Mouse (Mus musculus) frontal cortex, postnatal 36 days (tissue): ENCODE results near the gene Alkbh3.

Experiments used
- DNase-seq, 2 experiments: peaks; one replicate each; pipeline ENCODE4 v3.0.0; 2022; ENCODE audit warnings: low spot score in 2 of 2

Alkbh3 gene

DNA sequence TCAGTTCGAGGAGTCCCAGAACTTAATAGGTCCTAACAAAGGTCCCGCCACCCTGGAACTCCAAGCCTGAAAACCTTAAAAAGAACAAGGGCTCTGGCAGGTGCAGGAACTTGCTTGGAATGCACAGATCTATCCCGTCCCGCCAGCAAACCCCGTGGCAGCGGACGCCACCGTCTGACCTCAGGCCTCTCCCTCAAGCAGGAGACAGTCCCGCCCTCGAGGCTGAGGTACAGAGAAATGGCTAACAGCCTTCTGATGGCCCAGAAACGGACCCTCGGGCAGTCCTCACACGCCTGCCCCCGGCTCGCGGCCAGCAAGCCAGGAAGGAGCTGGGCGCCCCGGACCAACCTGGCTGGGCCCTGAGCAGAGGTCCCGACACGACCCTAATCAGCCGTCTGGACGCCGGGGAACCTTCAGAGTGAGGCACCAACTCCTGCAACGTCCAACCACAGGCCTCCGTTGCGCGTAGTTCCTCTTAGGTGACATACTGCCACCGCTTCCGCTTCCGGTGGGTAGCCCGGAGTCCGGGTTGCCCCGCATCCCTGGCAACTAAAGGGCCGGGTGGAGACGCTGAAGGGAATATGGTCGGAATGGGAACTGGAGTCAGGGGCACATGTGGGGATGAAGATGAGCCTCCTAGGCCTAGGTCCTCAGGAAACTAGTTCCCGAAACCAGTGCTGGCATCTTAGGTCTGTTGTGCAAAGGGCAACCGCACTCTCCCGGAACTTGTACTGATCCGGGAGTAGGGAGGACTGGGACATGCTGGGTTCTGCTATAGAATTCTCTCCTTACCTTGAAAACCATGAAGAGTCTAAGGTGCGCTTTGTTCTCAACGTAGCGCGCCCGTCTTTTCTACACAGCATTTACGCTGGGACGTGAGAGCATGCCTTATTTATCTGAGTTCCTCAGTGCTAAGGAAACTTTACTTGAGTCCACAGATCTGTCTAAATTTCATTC lies at the start of gene Alkbh3:
TSS of gene Alkbh3 (minus strand) at position 473 of the 957 bp plus-strand sequence.
- peak; percentile 93 to 96 for DNase-seq

- no peak for DNase-seq
These were observed 48.9 kb upstream of the Alkbh3 start for GRCm38 (mm10) chr2:94059459-94059858.

- DNase-seq = peak in 1 of 2 experiments; percentile 48
These were observed 44.2 kb upstream of the Alkbh3 start for GRCm38 (mm10) chr2:94054813-94055212.

GRCm38 (mm10) chr2:94051952-94052351 lies 41.3 kb upstream of the Alkbh3 start:
- peak in 1 of 2 experiments; percentile 40 for DNase-seq

GRCm38 (mm10) chr2:94050901-94051300 lies 40.3 kb upstream of the Alkbh3 start:
- DNase-seq = no peak

DNA sequence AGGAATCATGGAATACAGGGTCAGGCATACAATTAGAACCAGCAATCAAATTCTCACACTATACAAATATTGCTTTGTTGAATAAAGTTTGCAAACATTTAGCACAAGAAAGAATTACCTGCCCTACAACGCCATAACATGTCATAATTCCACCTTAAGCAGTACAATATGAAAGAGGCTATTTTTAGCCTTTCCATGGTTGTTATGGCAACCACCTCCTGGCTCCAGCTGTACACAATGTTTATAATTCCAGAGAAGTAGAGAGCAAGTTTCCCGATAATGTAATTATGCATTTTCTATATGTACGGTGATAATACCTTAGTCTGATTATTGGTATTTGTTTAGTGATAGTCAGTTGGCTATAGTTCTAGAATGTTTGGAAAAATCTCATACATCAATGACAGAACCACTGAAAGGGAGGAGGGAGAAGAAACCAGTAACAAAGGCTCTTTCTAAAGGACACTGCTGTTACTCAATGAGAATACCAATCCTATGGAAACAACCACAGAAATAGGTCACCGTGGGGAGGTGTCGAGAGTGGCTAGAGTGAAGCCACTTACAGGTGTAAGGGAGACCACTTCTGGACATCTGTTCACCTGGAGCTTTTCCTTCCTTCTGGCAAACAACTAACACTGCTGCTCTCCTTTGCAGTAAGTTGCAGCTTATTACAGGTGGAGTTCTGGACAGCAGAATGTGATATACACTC lies 39.0 kb upstream of the Alkbh3 start:
- DNase-seq = no peak

DNA sequence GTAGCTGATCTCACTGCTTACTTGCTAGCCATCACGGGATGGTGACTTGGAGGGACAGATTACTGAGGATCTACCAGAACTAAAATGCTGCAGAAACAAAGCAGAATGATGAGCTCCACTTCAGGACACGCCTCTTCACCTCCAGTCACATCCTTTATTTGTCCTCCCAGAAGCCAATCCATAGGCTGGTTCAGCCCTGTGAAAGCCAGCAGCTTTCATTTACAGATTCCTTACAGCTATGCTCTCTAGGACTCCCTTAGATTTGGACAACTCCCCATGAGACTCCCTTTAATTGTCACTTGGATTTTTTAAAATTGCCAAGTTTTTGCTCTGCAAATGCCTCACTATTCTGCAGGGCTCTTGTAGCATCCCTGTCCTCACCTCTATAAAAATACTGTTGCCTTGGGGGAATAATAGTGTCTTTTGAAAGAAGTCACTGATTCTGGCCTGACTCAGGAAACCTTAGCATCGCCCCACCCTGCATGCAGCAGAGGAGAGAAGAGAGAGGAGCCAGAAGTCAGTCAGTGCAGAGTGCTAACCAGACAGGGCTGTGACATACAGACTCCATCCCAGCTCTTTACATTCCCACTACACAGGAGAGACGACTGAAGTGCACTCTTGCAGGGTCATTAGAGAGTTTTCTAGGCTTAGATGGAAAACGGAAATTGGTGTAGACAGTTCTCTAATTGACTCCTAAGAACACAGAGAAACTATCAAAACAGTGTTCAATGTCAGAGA lies 38.3 kb upstream of the Alkbh3 start:
- no peak for DNase-seq

- DNase-seq = no peak
These were observed 37.7 kb upstream of the Alkbh3 start for GRCm38 (mm10) chr2:94048271-94048670.

DNA sequence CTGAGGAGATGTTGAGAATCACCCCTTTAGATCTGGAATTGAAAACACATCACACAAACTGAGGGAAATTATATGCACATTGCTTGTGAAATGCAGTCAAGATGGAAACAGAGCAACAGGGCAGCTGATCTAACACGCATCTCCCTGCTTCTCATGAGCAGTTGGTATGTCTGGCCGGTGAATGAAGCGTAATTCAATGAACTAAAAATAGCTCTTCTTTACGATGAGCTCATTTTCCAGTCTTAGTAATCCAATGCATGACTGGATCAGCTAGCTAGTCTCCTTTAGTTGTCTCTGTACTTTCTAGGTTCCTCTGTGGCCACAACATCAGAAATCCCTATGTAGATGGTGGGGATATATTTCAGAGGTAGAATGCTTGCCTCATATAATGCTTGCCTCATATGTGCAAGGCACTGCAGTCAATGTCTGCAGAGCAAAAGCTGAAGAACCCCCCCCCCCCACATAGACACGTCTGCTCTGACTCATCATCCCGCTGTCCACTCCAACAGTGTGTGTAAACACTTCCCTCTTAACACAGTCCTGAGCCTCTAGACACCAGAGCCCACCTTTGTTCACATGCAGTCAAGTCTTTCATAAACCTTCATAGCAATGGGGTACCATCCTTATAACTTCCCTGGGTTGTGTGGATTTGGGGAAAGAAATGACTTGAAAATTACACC lies 34.9 kb upstream of the Alkbh3 start:
- DNase-seq = no peak

- DNase-seq = no peak
These were observed 33.6 kb upstream of the Alkbh3 start for GRCm38 (mm10) chr2:94044174-94044573.

- peak in 1 of 2 experiments; percentile 46 for DNase-seq
These were observed 33.1 kb upstream of the Alkbh3 start for GRCm38 (mm10) chr2:94043662-94044061.

DNA sequence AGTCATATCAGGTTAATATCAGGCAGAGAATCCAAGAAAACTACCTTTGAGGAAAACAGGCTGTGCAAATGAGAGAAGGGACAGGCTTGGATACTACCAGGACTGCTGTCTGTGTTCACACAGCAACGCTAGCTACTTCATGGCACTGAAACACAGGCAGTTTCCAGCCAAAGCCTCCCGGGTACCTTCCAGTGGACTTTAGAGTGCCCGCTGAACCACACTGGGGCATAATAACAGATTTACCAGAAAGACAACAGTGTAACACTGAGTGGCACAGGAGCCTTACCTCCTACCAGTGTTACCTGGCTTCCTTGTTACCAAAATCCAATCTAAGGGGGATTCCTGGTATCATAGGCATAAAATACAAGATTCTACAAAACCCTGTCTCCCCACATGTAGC lies 31.9 kb upstream of the Alkbh3 start:
- DNase-seq = no peak

DNA sequence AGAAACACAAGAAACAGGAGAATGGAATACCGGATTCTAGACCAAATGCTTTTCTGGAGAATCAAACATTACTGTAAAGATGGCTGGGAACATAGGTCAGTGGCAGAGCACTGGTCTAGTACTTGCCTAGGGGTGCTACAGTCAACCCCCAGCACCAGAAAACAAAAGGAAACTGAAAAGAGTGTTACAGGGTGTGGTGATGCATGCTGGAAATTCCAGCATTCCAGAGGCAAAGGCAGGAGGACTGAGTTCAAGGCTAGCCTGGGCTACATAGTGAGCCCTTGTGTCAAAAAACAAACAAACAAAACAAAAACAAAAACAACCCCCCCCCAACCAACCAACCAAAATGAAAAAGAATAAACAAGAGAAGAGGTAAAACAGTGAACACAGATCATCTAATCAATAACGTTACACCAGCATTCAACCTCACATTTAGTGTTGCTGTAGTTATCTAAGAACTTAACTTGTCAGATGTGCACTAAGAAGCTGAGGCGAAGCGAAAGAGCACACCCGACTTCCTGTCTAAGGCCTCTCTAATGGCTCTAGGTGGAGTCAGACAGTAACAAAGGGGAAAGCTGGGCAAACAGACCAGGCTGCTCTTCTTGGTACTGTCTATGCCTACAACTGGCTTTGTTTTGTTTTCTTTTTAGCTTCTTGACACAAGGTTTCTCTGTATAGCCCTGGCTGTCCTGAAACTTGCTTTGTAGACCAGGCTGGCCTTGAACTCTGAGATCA lies 30.0 kb upstream of the Alkbh3 start:
- DNase-seq = no peak

- peak; percentile 85 to 92 for DNase-seq
These were observed 25.1 kb upstream of the Alkbh3 start for GRCm38 (mm10) chr2:94035428-94036331.

DNA sequence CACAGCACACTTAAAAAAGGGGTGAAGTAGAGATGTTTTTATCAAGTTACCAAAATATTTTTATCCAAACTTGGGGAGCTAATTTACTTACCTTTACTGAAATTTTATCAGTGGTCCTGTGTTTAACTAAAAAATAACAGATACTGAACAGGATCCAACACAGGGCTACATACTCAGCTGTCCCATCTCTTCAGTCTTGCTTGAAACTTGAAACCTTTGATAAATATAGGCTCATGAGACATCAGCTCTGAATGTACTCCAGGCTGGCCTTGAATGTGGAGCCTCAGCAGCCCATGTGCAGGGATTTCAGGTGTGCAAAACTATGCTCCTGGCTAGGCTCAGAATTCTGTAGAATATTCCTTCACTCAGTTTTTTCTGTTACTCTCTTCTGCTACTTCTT lies 20.0 kb upstream of the Alkbh3 start:
- no peak for DNase-seq

DNA sequence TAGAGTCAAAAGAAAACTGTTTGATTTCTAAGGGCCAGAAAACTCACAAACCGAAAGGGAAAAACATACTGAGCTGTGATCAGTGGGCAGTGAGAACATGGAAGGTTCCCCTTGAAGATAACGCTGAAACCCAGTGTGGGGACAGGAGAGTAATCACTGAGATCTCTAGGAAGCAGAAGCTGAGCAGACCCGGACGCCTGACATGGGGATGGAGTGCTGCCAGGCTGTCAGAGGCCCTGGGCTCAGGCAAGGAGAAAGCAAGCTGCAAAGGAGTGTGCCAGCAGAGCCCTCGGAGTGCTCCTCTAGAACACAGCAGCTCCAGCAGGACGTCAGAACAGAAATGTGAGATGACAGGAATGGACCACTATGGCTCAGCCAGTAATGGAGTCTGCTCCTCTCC lies 14.0 kb upstream of the Alkbh3 start:
- no peak for DNase-seq

GRCm38 (mm10) chr2:94002331-94002730 lies 8.3 kb downstream of the Alkbh3 start:
- DNase-seq = peak; percentile 92 to 93

DNA sequence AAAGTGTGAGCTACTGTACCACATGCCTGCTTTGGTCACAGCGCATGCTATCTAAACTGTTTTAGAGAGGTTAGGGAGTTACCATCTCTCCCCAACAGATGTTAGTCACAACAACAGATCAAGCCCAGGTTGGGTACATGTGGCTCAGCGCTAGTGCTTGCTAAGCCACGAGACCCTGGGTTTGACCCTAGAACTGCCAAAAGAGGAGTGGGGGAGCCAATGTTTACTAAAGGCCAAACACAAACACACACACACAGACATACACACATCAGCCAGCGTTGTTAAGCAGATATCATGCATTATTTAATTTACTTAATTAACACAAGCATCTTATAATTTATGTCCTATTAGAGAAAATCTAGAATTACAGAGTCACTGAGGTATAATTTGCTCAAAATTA lies 8.7 kb downstream of the Alkbh3 start:
- no peak for DNase-seq

- DNase-seq = no peak
These were observed 9.2 kb downstream of the Alkbh3 start for GRCm38 (mm10) chr2:94001411-94001810.

GRCm38 (mm10) chr2:93996254-93996653 lies 14.4 kb downstream of the Alkbh3 start, which contains the start of gene Gm27027:
TSS of gene Gm27027 (minus strand) at chr2:93996354.
- no peak for DNase-seq
